Mouse (Mus musculus): ENCODE data around the gene Gcm2. TPM values are rescaled to one million over a fixed set of nuclear protein-coding genes. Genes with fewer than 3 reads are reported as not detected.

Gcm2 gene
- not detected in 2 replicates for polyA plus RNA-seq (2015; fragmentation: Nextera tagmentation; extraction: Ambion mirVana)

DNA sequence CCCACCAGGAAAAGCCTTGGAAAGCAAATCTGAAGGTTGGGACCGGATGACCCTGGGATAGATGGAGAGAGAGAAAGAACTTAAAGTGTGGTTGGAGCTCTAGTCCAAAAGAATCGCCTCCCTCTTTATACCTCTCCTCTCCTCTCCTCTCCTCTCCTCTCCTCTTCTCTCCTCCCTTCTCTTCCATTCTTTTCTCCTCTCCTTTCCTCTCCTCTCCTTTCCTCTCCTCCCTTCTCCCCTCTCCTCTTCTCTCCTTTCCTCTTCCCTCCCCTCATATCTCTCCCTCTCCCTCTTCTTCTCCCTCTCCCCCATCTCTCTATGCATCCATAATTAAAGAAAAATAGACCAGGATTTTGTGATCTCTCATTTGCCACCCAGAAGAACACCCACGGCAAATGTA lies at the start of gene Gcm2:
TSS of gene Gcm2 (minus strand) at position 101 of the 400 bp plus-strand sequence.
- Histone ChIP-seq H3K4me3 (no peak within 1 kb of the TSS), H3K4me1 (no peaks in the 10 kb centered on the region), H3K27ac (no peak within 1 kb of the TSS), H3K36me3 (no peaks in the 10 kb centered on the region), H3K9ac (no peak within 1 kb of the TSS), H3K27me3 (peaks cover 46% of the 10 kb centered on the region), H3K9me3 (no peaks in the 10 kb centered on the region), H3K4me2 (no peak within 1 kb of the TSS)
- WGBS, result 79% methylated on average over 3 of the region's 3 CpGs
- no peak for ATAC-seq (ENCODE audit: insufficient number of reproducible peaks, insufficient read depth, low FRiP score, low TSS enrichment, low read depth)

DNA sequence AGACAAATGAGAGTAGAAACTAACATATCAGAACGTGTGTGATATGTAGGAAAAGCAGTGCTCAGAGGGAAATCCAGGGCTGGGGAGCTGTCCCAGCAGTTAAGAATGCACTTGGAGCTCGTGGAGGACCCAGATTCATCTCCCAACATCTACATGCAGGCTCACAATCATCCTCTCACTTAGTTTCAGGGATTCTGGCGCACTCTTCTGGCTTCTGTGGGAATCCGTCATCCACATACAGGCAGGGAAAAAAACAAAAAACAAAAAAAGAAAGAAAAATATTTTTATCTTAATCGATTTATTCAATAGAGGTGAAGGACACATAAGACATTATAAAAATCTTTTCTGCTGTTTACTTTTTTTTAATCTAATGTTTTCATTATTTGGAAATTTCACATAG lies 47.6 kb upstream of the Gcm2 start:
- no peak for ATAC-seq (ENCODE audit: insufficient number of reproducible peaks, insufficient read depth, low FRiP score, low TSS enrichment, low read depth)
- H3K4me3 ChIP-seq, result no peak overlapping the region
- no peaks in the 10 kb centered on the region for H3K36me3 ChIP-seq
- no peak overlapping the region for H3K27ac ChIP-seq
- no peak overlapping the region for H3K9ac ChIP-seq
- H3K9me3 ChIP-seq, result no peaks in the 10 kb centered on the region
- no peaks in the 10 kb centered on the region for H3K27me3 ChIP-seq
- 64% methylated on average over 5 of the region's 5 CpGs for WGBS
- H3K4me1 ChIP-seq, result peaks cover 11% of the 10 kb centered on the region
- no peak overlapping the region for H3K4me2 ChIP-seq

DNA sequence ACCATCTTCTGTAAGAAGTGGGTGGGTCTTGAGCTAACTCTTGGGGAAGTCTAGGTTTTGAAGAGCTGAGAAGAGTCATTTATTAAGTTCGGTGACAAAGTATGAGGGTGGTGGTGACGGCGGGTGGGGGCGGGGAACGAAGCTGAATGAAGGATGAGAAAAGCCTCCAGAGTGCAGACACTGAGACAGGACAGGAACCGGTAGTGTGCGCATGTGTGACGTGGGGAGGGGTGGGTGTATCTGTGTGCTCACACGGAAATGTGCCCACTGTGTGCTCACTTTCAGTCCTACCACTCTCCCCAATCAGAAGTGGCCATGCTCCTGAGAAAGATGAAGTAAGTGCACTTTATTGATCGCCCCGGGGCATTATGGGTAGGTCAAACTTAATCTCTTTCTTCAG lies 42.3 kb upstream of the Gcm2 start:
- no peak overlapping the region for H3K4me3 ChIP-seq
- 89% methylated on average over 11 of the region's 11 CpGs for WGBS
- no peaks in the 10 kb centered on the region for H3K4me1 ChIP-seq
- no peaks in the 10 kb centered on the region for H3K27me3 ChIP-seq
- H3K9me3 ChIP-seq, result no peaks in the 10 kb centered on the region
- ATAC-seq (ENCODE audit: insufficient number of reproducible peaks, insufficient read depth, low FRiP score, low TSS enrichment, low read depth), result no peak
- no peak overlapping the region for H3K4me2 ChIP-seq
- no peak overlapping the region for H3K9ac ChIP-seq
- no peak overlapping the region for H3K27ac ChIP-seq
- no peaks in the 10 kb centered on the region for H3K36me3 ChIP-seq

DNA sequence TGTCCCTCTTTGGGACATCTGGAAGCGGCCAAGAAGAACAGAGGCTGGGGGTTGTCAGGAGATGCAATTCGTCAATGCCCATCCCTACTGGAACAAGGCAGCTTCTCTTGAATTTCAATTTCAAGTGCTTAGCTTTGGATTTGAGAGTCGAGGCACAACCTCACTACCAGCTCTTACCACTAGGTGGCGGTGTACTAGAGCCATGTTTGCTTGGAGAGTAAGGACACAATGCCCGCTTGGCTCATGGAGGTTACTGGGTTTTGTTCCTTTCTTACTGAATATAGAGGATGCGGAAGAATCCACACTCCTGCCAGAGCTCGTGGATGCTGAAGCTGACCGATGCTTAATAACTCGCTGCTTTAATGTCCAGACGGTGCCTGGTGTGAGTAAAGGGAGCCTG lies 35.4 kb upstream of the Gcm2 start:
- no peak for ATAC-seq (ENCODE audit: insufficient number of reproducible peaks, insufficient read depth, low FRiP score, low TSS enrichment, low read depth)
- H3K27ac ChIP-seq, result no peak overlapping the region
- H3K9ac ChIP-seq, result no peak overlapping the region
- no peaks in the 10 kb centered on the region for H3K27me3 ChIP-seq
- H3K4me3 ChIP-seq, result no peak overlapping the region
- H3K36me3 ChIP-seq, result no peaks in the 10 kb centered on the region
- H3K9me3 ChIP-seq, result no peaks in the 10 kb centered on the region
- 74% methylated on average over 10 of the region's 10 CpGs for WGBS
- no peak overlapping the region for H3K4me2 ChIP-seq
- no peaks in the 10 kb centered on the region for H3K4me1 ChIP-seq

DNA sequence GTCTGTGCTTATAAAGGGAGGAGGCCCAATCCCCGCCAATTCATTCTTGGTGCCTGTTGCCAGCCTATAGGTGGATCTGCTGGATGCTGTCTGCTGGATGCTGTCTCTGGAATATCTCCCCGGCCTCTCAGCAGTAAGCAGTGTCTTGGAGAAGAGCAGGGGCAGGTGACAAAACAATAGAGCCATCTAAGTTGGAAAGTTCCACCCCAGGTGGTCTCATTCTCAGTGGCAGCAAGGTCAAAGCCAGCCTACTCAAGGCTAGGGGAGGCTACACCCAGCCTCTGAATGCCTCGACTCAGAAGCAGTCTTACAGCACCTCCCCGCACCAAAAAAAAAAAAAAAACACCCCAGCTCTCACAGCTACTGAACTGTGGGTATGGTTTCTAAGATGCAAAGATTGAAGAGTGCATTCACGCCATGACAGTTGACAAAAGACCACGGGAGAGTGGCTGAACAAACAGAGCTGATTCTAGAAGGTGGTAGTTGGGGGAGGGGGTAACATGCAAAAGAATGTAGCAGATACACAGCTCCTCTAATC lies 34.7 kb upstream of the Gcm2 start:
- Histone ChIP-seq H3K4me1 (no peaks in the 10 kb centered on the region), H3K36me3 (no peaks in the 10 kb centered on the region), H3K27me3 (no peaks in the 10 kb centered on the region), H3K27ac (no peak overlapping the region), H3K9ac (no peak overlapping the region), H3K9me3 (no peaks in the 10 kb centered on the region), H3K4me2 (no peak overlapping the region), H3K4me3 (no peak overlapping the region)
- 80% methylated on average over 6 of the region's 6 CpGs for WGBS
- ATAC-seq (ENCODE audit: insufficient number of reproducible peaks, insufficient read depth, low FRiP score, low TSS enrichment, low read depth), result no peak

DNA sequence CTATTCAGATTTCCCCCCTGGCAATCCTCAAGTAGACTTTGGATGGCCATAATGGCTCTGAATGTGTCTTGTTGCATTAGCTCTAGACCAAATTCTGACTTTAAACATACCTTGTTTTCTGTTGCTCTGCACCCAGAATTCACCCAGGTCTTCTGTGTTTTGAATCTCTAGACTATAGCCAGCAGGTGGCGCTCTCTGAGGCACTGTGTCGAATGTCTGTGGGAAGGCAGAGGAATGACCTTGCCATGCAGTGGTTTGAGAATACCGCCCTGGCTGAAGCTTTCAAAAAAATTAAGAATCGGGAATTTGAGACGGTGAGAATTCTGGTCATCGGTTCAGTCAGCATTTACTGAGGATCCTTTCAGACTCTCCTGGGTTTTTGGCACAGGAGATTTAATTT lies 24.1 kb upstream of the Gcm2 start:
- WGBS, result 9% methylated on average over 6 of the region's 6 CpGs

DNA sequence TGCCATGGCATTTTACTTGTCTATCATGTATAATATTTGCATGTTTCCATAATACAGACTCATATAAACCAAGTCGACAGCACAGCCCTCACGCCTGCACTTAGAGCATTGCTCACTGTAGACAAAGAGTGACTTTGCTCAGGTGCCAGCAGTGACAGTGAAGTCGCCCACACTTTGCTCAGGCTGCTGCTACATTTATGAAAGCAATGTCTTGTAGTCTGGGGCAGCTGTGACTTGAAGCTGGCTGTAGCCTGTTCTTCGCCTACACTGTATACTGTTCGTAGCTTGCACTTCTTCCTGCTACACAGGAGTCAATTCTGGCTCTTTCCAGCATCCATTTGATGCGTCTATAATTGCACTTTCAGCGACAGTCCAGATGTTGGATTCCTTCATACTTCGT lies 18.2 kb upstream of the Gcm2 start:
- Histone ChIP-seq H3K4me3 (no peak overlapping the region), H3K27me3 (no peaks in the 10 kb centered on the region), H3K9me3 (no peaks in the 10 kb centered on the region), H3K4me1 (no peaks in the 10 kb centered on the region), H3K36me3 (no peaks in the 10 kb centered on the region), H3K9ac (no peak overlapping the region), H3K27ac (no peak overlapping the region), H3K4me2 (no peak overlapping the region)
- 88% methylated on average over 8 of the region's 8 CpGs for WGBS
- no peak for ATAC-seq (ENCODE audit: insufficient number of reproducible peaks, insufficient read depth, low FRiP score, low TSS enrichment, low read depth)

More for the DNA sequence above, 24.1 kb upstream of the Gcm2 start:
- no peak overlapping the region for H3K9ac ChIP-seq
- H3K9me3 ChIP-seq, result no peaks in the 10 kb centered on the region
- no peaks in the 10 kb centered on the region for H3K4me1 ChIP-seq
- H3K27me3 ChIP-seq, result no peaks in the 10 kb centered on the region
- ATAC-seq (ENCODE audit: insufficient number of reproducible peaks, insufficient read depth, low FRiP score, low TSS enrichment, low read depth), result no peak
- H3K27ac ChIP-seq, result no peak overlapping the region
- H3K4me2 ChIP-seq, result no peak overlapping the region
- no peaks in the 10 kb centered on the region for H3K36me3 ChIP-seq
- no peak overlapping the region for H3K4me3 ChIP-seq

DNA sequence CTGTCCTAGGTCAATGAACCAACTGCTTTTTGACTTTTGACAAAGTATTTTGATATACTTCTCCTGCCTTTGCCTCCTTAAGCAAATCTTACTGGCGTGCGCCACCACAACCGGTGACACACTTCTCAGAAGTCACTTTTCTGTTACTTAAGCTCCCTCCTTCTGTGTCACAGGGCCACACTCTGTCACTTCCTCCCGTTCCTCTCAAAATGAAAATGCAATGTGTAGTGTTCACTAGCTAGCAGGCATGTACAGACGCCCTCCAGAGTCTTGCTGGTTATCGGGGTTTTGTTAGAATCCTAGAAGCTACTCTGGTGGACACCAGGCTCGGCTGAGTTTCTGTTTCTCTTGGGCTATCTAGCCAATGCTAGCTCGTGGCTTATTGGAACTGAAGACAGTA lies 17.5 kb upstream of the Gcm2 start:
- Histone ChIP-seq H3K4me3 (no peak overlapping the region), H3K27ac (no peak overlapping the region), H3K4me2 (no peak overlapping the region), H3K4me1 (no peaks in the 10 kb centered on the region), H3K9me3 (no peaks in the 10 kb centered on the region), H3K9ac (no peak overlapping the region), H3K27me3 (no peaks in the 10 kb centered on the region), H3K36me3 (no peaks in the 10 kb centered on the region)
- WGBS, result 85% methylated on average over 8 of the region's 8 CpGs
- no peak for ATAC-seq (ENCODE audit: insufficient number of reproducible peaks, insufficient read depth, low FRiP score, low TSS enrichment, low read depth)

DNA sequence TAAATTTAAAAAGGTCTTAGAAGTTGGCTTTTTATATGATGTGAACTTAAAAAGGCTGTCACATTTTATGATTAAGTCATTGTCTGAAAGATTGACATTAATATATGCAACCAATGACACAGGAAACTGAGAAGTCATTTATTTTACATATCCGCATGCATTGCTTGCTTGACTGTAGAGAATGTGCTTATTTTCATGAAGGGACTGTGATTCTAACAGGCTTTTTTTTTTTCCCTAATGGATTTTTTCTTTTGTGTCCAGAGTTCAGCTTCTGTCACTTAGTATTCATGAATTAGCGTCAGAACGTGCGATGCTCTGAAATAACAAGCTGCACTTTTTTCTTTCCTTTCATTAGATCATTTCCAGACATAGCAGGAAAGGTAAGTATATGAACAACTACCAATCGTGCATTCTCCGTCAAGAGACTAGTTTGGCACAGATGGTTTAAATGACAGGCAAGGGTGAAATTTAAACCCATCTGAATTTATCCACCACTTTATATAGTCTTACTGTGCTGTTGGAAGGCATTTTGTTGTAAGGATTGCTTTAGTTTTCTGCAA lies 12.9 kb upstream of the Gcm2 start:
- Histone ChIP-seq H3K36me3 (no peaks in the 10 kb centered on the region), H3K4me3 (no peak overlapping the region), H3K4me2 (no peak overlapping the region), H3K9ac (no peak overlapping the region), H3K9me3 (no peaks in the 10 kb centered on the region), H3K27ac (no peak overlapping the region), H3K27me3 (no peaks in the 10 kb centered on the region), H3K4me1 (peaks cover 12% of the 10 kb centered on the region)
- WGBS, result 43% methylated on average over 6 of the region's 6 CpGs
- no peak for ATAC-seq (ENCODE audit: insufficient number of reproducible peaks, insufficient read depth, low FRiP score, low TSS enrichment, low read depth)

DNA sequence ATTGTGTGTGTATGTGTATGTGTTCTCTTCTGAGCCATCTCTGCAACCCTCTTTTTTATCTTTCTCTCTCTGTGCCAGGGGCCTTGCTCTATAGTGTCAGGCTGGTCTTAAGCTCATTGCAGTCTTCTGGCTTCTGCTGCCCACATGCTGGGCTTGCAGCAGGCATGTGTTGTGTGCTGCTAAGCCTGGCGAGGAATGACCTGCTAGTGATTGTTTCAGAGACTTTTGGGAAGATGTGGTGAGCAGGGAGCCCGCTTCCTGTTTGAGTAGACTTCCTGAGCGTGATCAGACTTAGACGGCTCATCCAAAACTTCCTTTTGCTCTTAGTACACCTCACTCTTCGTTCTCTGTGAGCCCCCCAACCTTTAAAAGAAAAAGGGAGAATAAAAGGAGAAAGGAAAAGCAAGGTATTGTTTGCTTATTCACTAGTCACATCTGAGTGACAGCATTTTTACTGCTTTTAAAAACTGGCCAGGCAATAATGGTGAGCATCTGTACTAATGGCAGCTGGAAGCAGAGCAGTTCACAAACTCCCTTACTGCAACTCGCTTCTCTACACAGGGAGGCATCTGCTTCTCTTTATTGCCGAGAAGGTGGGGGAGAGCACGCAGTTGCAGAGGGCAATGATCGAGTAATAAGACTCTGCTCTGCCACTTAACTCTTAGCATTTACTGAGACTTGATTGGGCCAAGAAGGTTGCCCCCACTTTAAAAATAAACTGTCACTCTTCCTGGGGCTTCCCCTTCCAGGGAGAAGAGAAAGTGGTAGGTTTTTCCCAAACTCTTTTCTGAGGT lies 8.5 kb upstream of the Gcm2 start:
- Histone ChIP-seq H3K4me2 (no peak overlapping the region), H3K36me3 (no peaks in the 10 kb centered on the region), H3K9me3 (no peaks in the 10 kb centered on the region), H3K4me3 (no peak overlapping the region), H3K9ac (no peak overlapping the region), H3K27ac (peak overlapping the region; percentile 33; the same call in 1 of the 2 replicates), H3K27me3 (peaks cover 14% of the 10 kb centered on the region), H3K4me1 (peaks cover 12% of the 10 kb centered on the region)
- 26% methylated on average over 9 of the region's 9 CpGs for WGBS
- no peak for ATAC-seq (ENCODE audit: insufficient number of reproducible peaks, insufficient read depth, low FRiP score, low TSS enrichment, low read depth)

DNA sequence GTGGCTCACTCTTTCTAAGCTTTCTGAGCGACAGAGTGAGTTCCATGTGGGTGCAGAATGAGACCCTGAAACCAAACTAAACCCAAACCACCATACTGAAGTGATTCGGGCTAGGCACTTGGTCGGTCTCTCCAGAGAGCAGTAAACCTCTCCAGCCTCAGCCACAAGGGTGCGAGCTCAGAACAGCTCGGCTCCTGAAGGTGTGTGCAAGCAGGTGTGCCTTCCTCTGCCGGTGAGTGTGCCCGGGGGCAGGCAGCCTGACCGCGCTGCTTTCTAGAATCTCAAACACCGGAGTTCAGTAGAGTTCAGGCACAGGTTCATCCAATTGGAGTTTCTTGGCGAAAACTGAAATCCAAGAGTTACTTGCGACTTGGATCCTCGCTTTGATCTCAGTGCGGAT lies 3.1 kb upstream of the Gcm2 start, which contains the start of gene Sycp2l:
TSS of gene Sycp2l (plus strand) at position 368 of the 400 bp plus-strand sequence.
- Histone ChIP-seq H3K4me1 (peaks cover under 1% of the 10 kb centered on the region), H3K27ac (no peak within 1 kb of the TSS), H3K4me3 (peak within 1 kb of the TSS; percentile 19), H3K9ac (no peak within 1 kb of the TSS), H3K4me2 (peak within 1 kb of the TSS; percentile 44), H3K27me3 (peaks cover 49% of the 10 kb centered on the region), H3K36me3 (no peaks in the 10 kb centered on the region), H3K9me3 (no peaks in the 10 kb centered on the region)
- ATAC-seq (ENCODE audit: insufficient number of reproducible peaks, insufficient read depth, low FRiP score, low TSS enrichment, low read depth), result no peak
- 23% methylated on average over 14 of the region's 14 CpGs for whole genome bisulfite sequencing

DNA sequence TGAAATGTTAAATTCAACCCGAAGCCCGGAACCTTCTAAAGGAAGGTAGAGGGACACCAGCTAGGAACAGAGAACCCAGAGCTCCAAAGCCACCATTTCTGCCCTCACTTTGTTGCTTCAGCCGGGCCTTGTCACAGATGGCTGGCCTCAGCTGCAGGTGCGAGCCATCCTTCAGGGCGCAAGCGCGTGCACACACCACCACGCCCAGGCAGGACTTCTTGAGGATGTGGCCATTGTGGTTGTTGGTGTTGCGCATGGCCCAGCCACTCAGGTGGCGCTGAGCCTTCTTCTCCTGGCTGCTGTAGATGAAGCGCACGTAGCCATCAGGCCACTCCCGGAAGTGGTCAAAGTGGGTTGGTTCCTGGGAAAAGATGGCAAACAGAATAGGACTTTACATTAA lies 5.3 kb downstream of the Gcm2 start:
- H3K9me3 ChIP-seq, result 0 out of 2 replicates have a peak, but pooled peaks cover 2% of the 10 kb centered on the region
- no peaks in the 10 kb centered on the region for H3K36me3 ChIP-seq
- no peak overlapping the region for H3K9ac ChIP-seq
- no peak overlapping the region for H3K4me3 ChIP-seq
- WGBS, result 96% methylated on average over 13 of the region's 13 CpGs
- ATAC-seq (ENCODE audit: insufficient number of reproducible peaks, insufficient read depth, low FRiP score, low TSS enrichment, low read depth), result no peak
- no peak overlapping the region for H3K4me2 ChIP-seq
- no peak overlapping the region for H3K27ac ChIP-seq
- peaks cover 8% of the 10 kb centered on the region for H3K27me3 ChIP-seq
- no peaks in the 10 kb centered on the region for H3K4me1 ChIP-seq
